Mouse (Mus musculus) lung, adult 2 months (tissue): ENCODE results near the gene Tmprss3. TPM values are rescaled to one million over a fixed set of nuclear protein-coding genes. Genes with fewer than 3 reads are reported as not detected.

Experiments
- DNase-seq: peaks from one replicate; pipeline ENCODE4 v3.0.0; 2022
- H3K4me1 ChIP-seq: fragments of 200-500 bp; 2 replicates; pipeline ENCODE4 v1.6.1; 2011; ENCODE audit warnings: low read length; ENCODE audit not compliant: control insufficient read depth, insufficient read depth
- H3K4me3 ChIP-seq: fragments of 200-500 bp; replicated peaks from 2 replicates; pipeline ENCODE3; 2011; ENCODE audit warnings: low read depth, mild to moderate bottlenecking, control low read depth, low read length; ENCODE audit errors: extremely low read depth
- CTCF ChIP-seq: fragments of 200-500 bp; IDR thresholded peaks from 2 replicates; pipeline ENCODE4 v1.5.1; 2011; ENCODE audit warnings: mild to moderate bottlenecking, low read length, control low read depth; ENCODE audit not compliant: insufficient read depth
- POLR2A ChIP-seq: fragments of 200-500 bp; IDR thresholded peaks from 2 replicates; pipeline ENCODE4 v1.6.1; 2011; ENCODE audit warnings: low read depth, mild to moderate bottlenecking, control low read depth, low read length, borderline replicate concordance; ENCODE audit errors: extremely low read depth
- WGBS: fragments of 180-500 bp; shearing (Covaris S2); methylation state at CpG from one replicate; pipeline ENCODE4 v1.1.7; 2018; 5-methylcytosine and 5-hydroxymethylcytosine counted together
- polyA plus RNA-seq: library from polyadenylated mRNA; depleted of rRNA; stranded (reverse); fragments of >200 nt; gene quantifications from 2 replicates; pipeline ENCODE4 v1.2.3, GENCODE M21; 2012

The Tmprss3 gene
- polyA plus RNA-seq, 1 experiment = 0.11 TPM

DNA sequence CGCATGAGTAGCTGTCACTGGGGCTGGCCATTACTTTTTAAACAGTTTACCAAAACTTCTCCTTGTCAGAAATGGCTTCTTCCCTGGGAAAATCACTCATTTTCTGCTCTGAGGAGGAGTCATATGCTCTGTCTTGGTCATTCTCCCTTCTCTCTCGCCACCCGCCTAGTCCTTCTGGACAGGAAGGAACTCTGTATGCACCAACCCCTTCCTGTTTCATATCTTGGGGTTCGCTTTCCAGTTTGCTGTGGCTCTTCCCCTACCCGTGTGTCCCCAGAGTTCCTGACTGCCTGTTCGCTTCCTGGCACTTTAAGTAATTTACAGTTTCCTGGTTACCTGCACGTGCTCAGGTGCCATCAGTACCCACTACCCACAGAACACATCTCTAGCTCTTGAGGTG, 28.2 kb upstream of the Tmprss3 start:
- no peak for DNase-seq
- TF ChIP-seq POLR2A (no peak), CTCF (no peak)
- Histone ChIP-seq H3K4me1 (no peaks in the 10 kb centered on the region), H3K4me3 (no peak overlapping the region)
- WGBS = 58% methylated on average over 7 of the region's 7 CpGs

DNA sequence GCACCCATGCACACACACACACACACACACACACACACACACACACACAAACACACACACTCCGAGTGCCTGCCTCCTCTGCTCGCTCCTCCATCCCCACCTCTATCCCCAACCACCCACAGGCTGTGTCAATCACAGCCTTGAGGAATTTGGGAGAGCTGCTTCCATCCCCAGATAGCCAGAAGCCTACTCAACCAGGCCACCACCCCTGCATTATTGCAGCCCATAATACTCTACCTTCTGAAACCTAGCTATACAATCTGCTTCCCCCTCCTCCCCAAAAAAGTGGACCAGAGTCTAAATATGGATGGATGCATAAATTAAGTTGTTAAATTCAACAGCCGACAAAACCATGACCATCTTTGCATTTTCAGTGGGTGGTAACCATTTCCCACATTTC, 27.6 kb upstream of the Tmprss3 start:
- 72% methylated on average over 3 of the region's 3 CpGs for WGBS
- no peaks in the 10 kb centered on the region for H3K4me1 ChIP-seq
- H3K4me3 ChIP-seq = no peak overlapping the region
- TF ChIP-seq CTCF = no peak
- TF ChIP-seq POLR2A = no peak
- no peak for DNase-seq

- Histone ChIP-seq H3K4me1 (no peaks in the 10 kb centered on the region), H3K4me3 (no peak overlapping the region)
- TF ChIP-seq POLR2A = no peak
- no peak for TF ChIP-seq CTCF
- no peak for DNase-seq
- 56% methylated on average over 8 of the region's 8 CpGs for WGBS
These were observed 25.8 kb upstream of the Tmprss3 start for GRCm38 (mm10) chr17:31224591-31224990.

DNA sequence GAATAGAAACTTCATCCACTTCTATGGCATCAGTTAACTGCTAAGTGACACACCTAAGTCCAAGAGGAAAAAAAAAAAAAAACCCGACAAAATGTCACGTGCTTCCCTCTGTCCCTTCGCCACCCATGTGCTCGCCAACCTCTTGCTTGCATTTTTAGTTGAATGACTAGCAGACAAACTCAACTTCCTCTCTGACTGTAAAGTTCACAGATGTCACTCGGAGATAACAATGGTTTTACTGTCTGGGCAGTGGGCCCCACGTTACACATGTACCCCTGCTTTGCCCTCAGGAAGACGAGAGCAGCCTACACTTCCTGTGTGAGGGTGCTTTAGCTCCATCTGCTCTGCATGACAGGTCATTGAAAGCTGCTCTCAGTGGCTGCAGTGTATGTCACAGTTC, 25.1 kb upstream of the Tmprss3 start:
- TF ChIP-seq CTCF (no peak), POLR2A (no peak)
- Histone ChIP-seq H3K4me1 (no peaks in the 10 kb centered on the region), H3K4me3 (no peak overlapping the region)
- 28% methylated on average over 7 of the region's 7 CpGs for WGBS
- no peak for DNase-seq

DNA sequence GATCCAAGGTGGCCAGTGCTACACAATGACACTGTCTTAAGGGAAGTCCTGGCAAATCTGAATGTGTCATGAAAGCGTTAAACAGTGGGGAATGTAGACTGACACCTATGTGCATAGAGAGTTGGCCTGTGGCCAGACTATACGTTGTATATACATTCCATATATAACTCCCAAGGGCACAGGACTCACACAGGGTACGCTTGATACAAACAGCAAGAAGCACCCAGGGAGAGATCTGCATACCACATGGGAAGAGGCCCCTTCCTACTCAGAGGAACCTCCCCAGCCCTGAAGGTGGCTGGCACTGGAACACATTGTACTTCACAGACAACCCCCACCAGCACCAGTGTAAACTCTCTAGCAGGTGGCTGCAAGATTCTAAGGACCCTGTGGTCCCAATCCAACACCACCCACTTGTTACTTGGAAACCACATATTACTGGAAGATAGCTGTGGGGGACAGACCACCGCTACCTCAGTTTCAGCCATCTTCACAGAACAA, 24.1 kb upstream of the Tmprss3 start:
- 44% methylated on average over 4 of the region's 4 CpGs for WGBS
- H3K4me1 ChIP-seq = no peaks in the 10 kb centered on the region
- H3K4me3 ChIP-seq = no peak overlapping the region
- no peak for TF ChIP-seq CTCF
- no peak for TF ChIP-seq POLR2A
- no peak for DNase-seq

- no peak for TF ChIP-seq CTCF
- no peak for TF ChIP-seq POLR2A
- Histone ChIP-seq H3K4me3 (no peak overlapping the region), H3K4me1 (no peaks in the 10 kb centered on the region)
- no peak for DNase-seq
- WGBS = 35% methylated on average over 5 of the region's 5 CpGs
These were observed 17.5 kb upstream of the Tmprss3 start for GRCm38 (mm10) chr17:31216068-31216955.

GRCm38 (mm10) chr17:31211881-31212280, 13.1 kb upstream of the Tmprss3 start:
- Histone ChIP-seq H3K4me1 (no peaks in the 10 kb centered on the region), H3K4me3 (no peak overlapping the region)
- DNase-seq = no peak
- WGBS = 87% methylated on average over 6 of the region's 6 CpGs
- TF ChIP-seq POLR2A (no peak), CTCF (no peak)

DNA sequence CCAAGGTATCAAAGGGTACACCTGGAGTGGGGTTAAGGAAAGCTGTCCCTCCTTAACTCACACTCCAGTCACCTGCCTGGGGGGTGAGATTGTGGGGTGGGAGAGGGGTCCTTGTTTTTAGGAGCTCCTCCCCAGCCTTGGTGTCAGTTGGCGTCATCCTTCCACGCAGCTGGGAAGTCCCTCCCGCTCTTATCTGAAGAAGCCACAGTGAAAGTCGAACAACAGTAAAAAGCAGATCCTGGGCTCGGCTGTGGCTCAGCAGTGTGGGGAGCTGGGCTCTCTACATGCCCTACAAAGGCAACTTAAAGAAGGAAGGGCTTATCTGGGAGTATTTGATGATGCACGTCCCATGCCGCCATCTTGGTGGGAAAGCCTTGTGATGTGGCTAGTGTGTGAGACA, 11.5 kb upstream of the Tmprss3 start:
- TF ChIP-seq CTCF (no peak), POLR2A (no peak)
- Histone ChIP-seq H3K4me1 (no peaks in the 10 kb centered on the region), H3K4me3 (no peak overlapping the region)
- WGBS = 83% methylated on average over 7 of the region's 7 CpGs
- no peak for DNase-seq

GRCm38 (mm10) chr17:31209376-31209930, 10.7 kb upstream of the Tmprss3 start:
- 89% methylated on average over 11 of the region's 11 CpGs for WGBS
- TF ChIP-seq CTCF (no peak), POLR2A (no peak)
- no peak for DNase-seq
- Histone ChIP-seq H3K4me3 (no peak overlapping the region), H3K4me1 (no peaks in the 10 kb centered on the region)

GRCm38 (mm10) chr17:31208654-31209053, 9.9 kb upstream of the Tmprss3 start:
- 81% methylated on average over 8 of the region's 8 CpGs for WGBS
- no peaks in the 10 kb centered on the region for H3K4me1 ChIP-seq
- DNase-seq = no peak
- peak overlapping the region; percentile 20 for H3K4me3 ChIP-seq
- no peak for TF ChIP-seq CTCF
- TF ChIP-seq POLR2A = no peak
